Mouse (Mus musculus): ENCODE measurements at regions not wholly inside any gene's neighbourhood (a gene's known extent, or its start where the extent isn't known, plus 50 kb on each side); places are given as distances from the start of the nearest gene placed in this dataset.

DNA sequence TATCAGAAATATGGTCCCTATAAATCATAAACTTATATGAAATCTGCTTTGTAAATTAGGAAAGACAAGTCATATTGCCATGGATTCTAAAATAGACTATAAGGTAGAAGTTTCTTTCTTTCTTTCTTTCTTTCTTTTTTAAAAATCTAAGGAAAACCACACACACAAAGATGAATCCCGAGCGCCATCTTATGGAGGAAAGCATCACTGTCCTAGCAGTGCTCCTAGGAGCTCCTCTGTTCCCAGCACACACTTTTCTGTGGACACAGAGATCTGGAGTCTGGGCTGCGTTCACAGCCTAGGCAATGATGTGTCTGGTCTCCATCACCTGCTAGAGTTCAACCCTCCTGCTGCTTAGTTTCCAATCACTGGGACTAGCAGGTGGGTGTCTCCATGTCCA is 65.2 kb upstream of the Slc22a22 start:
- DNase-seq: no peak

GRCm38 (mm10) chr15:57535514-57535913 is 58.1 kb upstream of the Slc22a22 start:
- no peak for DNase-seq
